Mouse (Mus musculus) thymus, adult 2 months (tissue): ENCODE results near the gene Ggt6. TPM values are rescaled to one million over a fixed set of nuclear protein-coding genes. Genes with fewer than 3 reads are reported as not detected.
"Not testable (repeated sequence)": the region's sequence is repeated elsewhere in the genome, so short reads cannot be mapped to it uniquely, and the experiment has no call there.

Experiments
- DNase-seq: peaks from one replicate; pipeline ENCODE4 v3.0.0; 2021
- H3K27ac ChIP-seq: fragments of 200-500 bp; 2 replicates; pipeline ENCODE4 v1.5.1; 2012; ENCODE audit warnings: low read length, control low read depth; ENCODE audit not compliant: control insufficient read depth, insufficient read depth
- H3K27me3 ChIP-seq: fragments of 200-500 bp; 2 replicates; pipeline ENCODE4 v1.6.1; 2012; ENCODE audit warnings: mild to moderate bottlenecking, low read length, moderate library complexity, mixed read lengths; ENCODE audit not compliant: control insufficient read depth, insufficient read depth
- H3K36me3 ChIP-seq: fragments of 200-500 bp; 2 replicates; pipeline ENCODE4 v1.6.1; 2012; ENCODE audit warnings: mild to moderate bottlenecking, low read length, moderate library complexity; ENCODE audit not compliant: control insufficient read depth, insufficient read depth
- H3K4me1 ChIP-seq: fragments of 200-500 bp; replicated peaks from 2 replicates; pipeline ENCODE4 v1.6.1; 2012; ENCODE audit warnings: low read length; ENCODE audit not compliant: control insufficient read depth, insufficient read depth
- H3K4me3 ChIP-seq: fragments of 200-500 bp; 2 replicates; pipeline ENCODE4 v1.5.1; 2012; ENCODE audit warnings: mild to moderate bottlenecking, low read length, control low read depth, moderate library complexity; ENCODE audit not compliant: control insufficient read depth, insufficient read depth
- CTCF ChIP-seq: fragments of 200-500 bp; IDR thresholded peaks from 2 replicates; pipeline ENCODE4 v1.5.1; 2012; ENCODE audit warnings: mild to moderate bottlenecking, control low read depth, low read length, moderate library complexity, borderline replicate concordance; ENCODE audit not compliant: control insufficient read depth, poor library complexity, insufficient read depth; ENCODE audit errors: extremely low read depth
- POLR2A ChIP-seq: fragments of 200-500 bp; IDR thresholded peaks from 2 replicates; pipeline ENCODE4 v1.6.1; 2012; ENCODE audit warnings: mild to moderate bottlenecking, low read length, control low read depth, moderate library complexity; ENCODE audit not compliant: control insufficient read depth, poor library complexity, insufficient read depth; ENCODE audit errors: extremely low read depth
- WGBS: fragments of 180-500 bp; shearing (Covaris S2); methylation state at CpG from one replicate; pipeline ENCODE4 v1.1.7; 2018; 5-methylcytosine and 5-hydroxymethylcytosine counted together
- polyA plus RNA-seq: library from polyadenylated mRNA; depleted of rRNA; stranded (reverse); fragments of >200 nt; gene quantifications from 2 replicates; pipeline ENCODE4 v1.2.3, GENCODE M21; 2012

Gene Ggt6
- polyA plus RNA-seq, 1 experiment = 4.3 TPM

DNA sequence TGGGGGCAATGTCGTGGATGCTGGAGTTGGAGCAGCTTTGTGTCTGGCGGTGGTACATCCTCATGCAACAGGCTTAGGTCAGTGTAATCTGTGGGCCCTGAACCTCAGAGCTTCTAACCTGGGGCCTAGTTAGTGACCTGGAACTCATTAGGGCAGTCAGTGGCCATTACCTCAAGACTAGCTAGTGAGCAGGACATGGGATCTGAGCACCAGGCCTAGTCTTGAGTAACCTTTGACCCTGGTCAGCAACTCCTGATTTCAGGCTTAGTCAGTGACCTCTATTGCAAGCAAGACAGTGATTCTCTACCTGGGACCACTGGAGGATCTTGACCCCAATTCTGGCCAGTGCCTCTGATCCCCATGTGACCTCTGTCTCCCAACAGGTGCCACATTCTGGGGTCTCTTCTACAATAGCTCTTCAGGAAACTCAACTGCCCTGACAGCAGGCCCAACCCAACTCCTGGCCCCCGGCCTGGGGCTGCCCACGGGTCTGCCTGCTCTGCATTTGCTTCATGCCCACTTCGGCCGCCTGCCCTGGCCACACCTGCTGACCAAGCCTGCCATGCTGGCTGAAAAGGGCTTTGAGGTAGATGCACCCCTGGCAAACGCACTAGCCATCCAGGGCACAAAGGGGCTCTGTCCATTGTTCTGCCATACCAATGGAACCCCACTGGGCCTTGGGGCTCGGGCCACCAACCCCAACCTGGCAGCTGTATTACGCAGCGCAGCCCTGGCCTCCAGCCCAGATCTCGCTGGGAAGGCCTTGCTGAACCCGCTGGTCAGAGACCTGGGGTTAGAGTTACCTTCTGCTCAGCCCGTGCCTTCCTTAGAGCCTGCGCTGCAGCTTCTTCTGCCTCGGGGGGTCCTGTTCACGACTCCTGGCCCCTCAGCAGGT lies 1.7 kb downstream of the Ggt6 start:
- no peak for DNase-seq
- H3K36me3 ChIP-seq = no peaks in the 10 kb centered on the region
- H3K4me1 ChIP-seq = peaks cover 7% of the 10 kb centered on the region
- no peaks in the 10 kb centered on the region for H3K27me3 ChIP-seq
- no peak overlapping the region for H3K27ac ChIP-seq
- 96% methylated on average over 16 of the region's 16 CpGs for WGBS
- TF ChIP-seq POLR2A = no peak
- no peak for TF ChIP-seq CTCF
- no peak overlapping the region for H3K4me3 ChIP-seq

DNA sequence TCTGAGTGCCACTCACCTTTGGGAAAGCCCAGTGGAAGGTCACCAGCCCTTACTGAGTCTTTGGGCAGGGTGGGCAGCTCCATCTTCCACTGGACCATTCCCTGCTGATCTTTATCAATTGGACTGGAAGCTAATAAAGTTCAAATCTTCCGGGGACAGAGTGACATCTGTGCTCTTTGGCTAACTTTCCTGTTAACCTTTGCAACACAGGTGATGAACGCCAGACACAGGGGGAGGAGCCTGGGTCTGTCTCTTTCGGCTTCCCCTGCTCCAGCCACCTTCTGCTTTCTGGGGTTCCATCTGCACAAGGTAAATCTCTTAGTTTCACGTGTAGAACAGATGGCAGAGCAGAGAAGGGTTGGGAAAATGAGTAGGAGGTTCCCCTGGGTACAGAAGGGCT lies 3.1 kb downstream of the Ggt6 start:
- no peak overlapping the region for H3K4me3 ChIP-seq
- H3K36me3 ChIP-seq = 0 out of 2 replicates have a peak, but pooled peaks cover under 1% of the 10 kb centered on the region
- 74% methylated on average over 4 of the region's 4 CpGs for WGBS
- no peak overlapping the region for H3K27ac ChIP-seq
- H3K4me1 ChIP-seq = peaks cover 9% of the 10 kb centered on the region
- TF ChIP-seq POLR2A = no peak
- no peak for TF ChIP-seq CTCF
- DNase-seq = no peak
- H3K27me3 ChIP-seq = no peaks in the 10 kb centered on the region

DNA sequence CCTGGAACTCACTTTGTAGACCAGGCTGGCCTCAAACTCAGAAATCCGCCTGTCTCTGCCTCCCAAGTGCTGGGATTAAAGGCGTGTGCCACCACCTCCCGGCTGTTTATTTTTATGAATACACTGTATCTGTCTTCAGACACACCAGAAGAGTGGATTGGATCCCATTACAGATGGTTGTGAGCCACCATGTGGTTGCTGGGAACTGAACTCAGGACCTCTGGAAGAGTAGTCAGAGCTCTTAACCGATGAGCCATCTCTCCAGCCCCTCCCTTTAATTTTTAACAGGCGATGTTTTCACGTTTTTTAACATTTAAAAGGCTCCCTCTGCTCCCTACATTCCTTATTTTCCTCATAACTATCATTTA lies 5.3 kb downstream of the Ggt6 start:
- not testable (repeated sequence) for H3K27ac ChIP-seq, DNase-seq, H3K4me1 ChIP-seq, H3K36me3 ChIP-seq, H3K27me3 ChIP-seq
- WGBS = 40% methylated on average over 6 of the region's 6 CpGs
- H3K4me3 ChIP-seq = peak overlapping the region; percentile 74; the same call in 1 of the 2 replicates

DNA sequence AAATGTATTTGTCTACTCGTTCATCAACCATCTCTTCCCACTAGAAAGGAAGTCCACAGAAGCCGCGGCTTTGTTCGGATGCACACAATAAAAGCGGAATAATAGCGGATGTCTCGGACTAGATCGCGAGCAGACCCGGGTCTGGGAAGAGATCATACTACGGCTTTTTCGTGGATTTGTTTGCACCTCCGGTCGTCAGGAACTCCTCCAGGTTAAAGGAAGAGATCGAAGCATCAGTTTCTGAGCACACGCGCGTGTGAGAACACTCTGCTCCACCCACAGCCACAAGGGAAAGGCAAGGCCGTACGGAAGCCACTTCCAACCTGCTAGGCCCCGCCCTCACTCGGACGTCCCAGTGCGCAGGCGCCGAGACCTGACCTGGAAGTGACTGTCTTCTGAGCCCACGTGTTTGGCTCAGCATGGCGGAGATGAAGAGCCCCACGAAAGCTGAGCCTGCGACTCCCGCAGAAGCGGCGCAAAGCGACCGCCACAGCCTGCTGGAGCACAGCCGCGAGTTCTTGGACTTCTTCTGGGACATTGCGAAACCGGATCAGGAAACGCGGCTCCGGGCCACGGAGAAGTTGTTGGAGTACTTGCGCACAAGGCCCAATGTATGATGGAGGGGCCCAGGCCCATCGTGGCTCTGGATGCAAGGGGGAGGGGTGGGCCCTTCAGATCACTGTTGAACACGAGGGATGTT lies 5.8 kb downstream of the Ggt6 start, which contains the start of gene Mybbp1a:
Gene Mybbp1a, plus strand, starts transcription at position 391 of the 700 bp plus-strand sequence.
- TF ChIP-seq POLR2A (peak; percentile 74; the same call in 1 of the 2 replicates), CTCF (0 out of 2 replicates have a peak, but pooled peaks have one; percentile 50)
- H3K4me3 ChIP-seq = peak within 1 kb of the TSS; percentile 74
- peak within 1 kb of the TSS; percentile 69; the same call in 1 of the 2 replicates for H3K27ac ChIP-seq
- no peaks in the 10 kb centered on the region for H3K27me3 ChIP-seq
- peaks cover 9% of the 10 kb centered on the region for H3K4me1 ChIP-seq
- peaks cover 11% of the 10 kb centered on the region; the same call in 1 of the 2 replicates for H3K36me3 ChIP-seq
- DNase-seq = peak; percentile 99
- WGBS = under 1% methylated on average over 46 of the region's 46 CpGs

DNA sequence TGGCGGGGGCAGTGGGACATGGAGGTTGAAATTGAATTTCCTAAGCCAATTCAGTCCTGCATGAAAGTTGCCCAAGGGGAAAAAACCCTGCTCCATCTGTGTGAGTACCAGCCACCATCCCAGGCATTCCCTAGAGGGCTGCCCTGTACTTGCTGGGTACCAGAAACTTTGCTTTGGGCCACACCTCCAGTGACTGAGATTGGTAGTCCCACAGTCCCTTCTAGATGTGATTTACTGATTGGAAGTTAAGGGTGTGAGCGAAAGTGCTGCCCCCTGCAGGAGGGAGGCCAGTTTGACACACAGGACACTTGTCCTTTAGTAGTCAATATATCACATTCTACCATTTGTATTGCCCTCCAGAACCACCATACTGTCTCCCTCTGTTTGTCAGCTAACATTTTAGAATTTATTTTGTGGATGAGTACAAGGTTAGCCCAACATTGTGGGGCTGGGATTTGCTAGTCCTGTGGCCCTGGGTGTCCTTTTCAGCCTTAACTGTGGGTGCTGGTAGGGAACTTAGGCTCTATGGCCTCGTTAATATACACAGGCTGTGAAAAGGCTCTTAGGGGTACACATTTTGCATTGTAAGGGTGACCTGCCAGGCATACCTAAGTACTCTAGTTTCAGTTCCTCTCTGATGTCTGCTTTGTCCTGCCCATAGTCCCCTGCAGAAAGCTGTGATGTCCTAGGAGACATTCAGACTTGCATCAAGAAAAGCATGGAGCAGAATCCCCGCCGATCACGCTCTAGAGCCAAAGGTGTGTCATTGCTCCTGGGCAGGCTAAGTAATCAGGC lies 11.2 kb downstream of the Ggt6 start:
- TF ChIP-seq CTCF = no peak
- TF ChIP-seq POLR2A = no peak
- Histone ChIP-seq H3K4me3 (no peak overlapping the region), H3K27ac (no peak overlapping the region), H3K27me3 (no peaks in the 10 kb centered on the region), H3K36me3 (peaks cover 41% of the 10 kb centered on the region), H3K4me1 (peaks cover 6% of the 10 kb centered on the region)
- WGBS = 87% methylated on average over 6 of the region's 6 CpGs
- DNase-seq = peak; percentile 33

DNA sequence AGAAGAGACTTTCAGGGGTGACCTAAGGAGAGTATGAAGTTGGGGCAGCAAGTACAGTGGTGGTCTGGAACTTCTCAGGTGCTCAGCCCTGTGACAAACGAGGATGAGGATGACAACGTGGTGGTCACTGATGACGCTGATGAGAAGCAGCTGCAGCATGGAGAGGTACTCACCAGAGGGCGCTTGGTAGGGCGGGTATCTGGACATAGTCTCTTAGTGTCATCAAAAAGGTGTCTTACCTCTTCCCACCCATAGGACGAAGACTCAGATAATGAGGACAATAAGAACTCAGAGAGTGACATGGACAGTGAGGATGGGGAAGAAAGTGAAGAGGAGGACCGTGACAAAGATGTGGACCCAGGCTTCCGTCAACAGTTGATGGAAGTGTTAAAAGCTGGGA lies 12.1 kb downstream of the Ggt6 start:
- Histone ChIP-seq H3K4me1 (no peaks in the 10 kb centered on the region), H3K27ac (no peak overlapping the region), H3K36me3 (peaks cover 43% of the 10 kb centered on the region), H3K4me3 (no peak overlapping the region), H3K27me3 (no peaks in the 10 kb centered on the region)
- WGBS = 91% methylated on average over 8 of the region's 8 CpGs
- DNase-seq = no peak
- no peak for TF ChIP-seq POLR2A
- TF ChIP-seq CTCF = no peak
